Mouse (Mus musculus) cerebral cortex, adult 2 months (tissue): ENCODE measurements around the gene Phospho1.

ENCODE experiments used
- WGBS: fragments of 180-500 bp; shearing (Covaris S2); methylation state at CpG from one replicate; pipeline ENCODE4 v1.1.7; 2018; 5-methylcytosine and 5-hydroxymethylcytosine counted together

Gene Phospho1

DNA sequence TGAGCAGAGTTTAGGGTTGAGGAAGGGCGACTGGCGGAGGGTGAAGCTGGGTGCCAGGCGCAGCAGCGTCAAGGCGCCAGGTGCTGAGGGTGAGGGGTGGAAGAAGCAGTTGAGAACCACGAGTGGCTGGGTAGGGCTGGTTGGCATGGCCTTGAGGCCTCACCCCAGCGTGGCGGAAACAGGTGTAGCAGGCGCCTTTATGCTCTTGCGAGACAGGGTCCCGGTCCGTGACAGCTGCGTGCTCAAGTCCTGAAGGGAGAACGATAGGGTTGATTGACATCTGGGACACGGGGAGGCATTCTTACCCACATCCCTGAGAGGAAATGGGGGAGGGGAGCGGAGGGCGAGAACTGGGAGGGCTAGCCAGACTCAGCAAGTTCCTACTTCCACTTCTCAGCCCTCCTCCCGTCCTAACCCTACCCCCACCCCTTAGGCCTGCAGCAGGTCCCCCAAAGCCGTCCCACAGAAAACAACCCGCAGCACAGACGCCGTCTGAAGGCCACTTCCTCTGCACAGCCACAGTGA, 9.9 kb downstream of the Phospho1 start:
- 23% methylated on average over 22 of the region's 22 CpGs for WGBS

- WGBS = 52% methylated on average over 15 of the region's 15 CpGs
These were observed 10.7 kb downstream of the Phospho1 start for GRCm38 (mm10) chr11:95834742-95835710.

- 53% methylated on average over 6 of the region's 6 CpGs for WGBS
These were observed 11.5 kb downstream of the Phospho1 start for GRCm38 (mm10) chr11:95835832-95836231.

DNA sequence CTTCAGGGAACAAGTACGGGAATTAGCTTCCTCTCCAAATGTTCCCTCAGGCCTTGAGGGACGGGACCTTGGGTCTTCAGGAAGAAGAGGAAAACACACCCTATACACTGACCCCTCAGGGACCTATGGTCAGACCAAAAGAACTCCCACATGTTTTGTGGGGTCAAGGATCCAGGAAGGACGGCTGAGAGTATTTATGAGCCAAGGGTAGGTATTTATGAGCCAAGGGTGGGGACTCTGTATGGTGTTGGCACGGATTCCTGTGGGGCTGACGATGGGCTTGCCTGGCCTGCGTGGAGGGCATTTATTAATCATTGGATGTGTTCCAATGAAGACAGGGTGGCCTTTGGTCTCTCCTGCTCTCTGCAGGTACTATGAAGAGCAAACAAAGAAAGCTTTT, 12.1 kb downstream of the Phospho1 start:
- 58% methylated on average over 6 of the region's 6 CpGs for WGBS

DNA sequence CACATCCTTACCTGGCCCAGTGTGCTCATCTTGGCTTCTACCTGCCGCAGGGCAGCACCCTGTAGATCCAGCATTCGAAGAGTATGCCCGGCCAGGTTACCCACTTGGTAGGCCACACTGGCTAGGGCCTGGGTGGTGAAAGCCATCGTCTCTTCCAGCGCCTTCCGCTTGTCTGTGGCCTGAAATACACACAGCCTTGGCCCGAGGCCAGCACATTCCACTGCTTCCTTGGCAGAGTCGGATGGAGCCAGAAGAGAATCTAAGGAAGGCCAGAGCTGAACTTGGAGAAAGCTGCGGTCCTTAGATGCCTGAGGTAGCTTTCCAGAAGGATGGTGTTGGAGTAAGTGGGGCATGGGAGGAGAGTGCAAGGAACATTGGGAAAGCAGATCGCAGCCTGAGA, 12.8 kb downstream of the Phospho1 start, which contains the start of gene Gngt2:
TSS of gene Gngt2 (plus strand) at position 158 of the 400 bp plus-strand sequence.
- 32% methylated on average over 10 of the region's 10 CpGs for WGBS

- 81% methylated on average over 4 of the region's 4 CpGs for WGBS
These were observed 14.3 kb downstream of the Phospho1 start for GRCm38 (mm10) chr11:95838598-95838997.

DNA sequence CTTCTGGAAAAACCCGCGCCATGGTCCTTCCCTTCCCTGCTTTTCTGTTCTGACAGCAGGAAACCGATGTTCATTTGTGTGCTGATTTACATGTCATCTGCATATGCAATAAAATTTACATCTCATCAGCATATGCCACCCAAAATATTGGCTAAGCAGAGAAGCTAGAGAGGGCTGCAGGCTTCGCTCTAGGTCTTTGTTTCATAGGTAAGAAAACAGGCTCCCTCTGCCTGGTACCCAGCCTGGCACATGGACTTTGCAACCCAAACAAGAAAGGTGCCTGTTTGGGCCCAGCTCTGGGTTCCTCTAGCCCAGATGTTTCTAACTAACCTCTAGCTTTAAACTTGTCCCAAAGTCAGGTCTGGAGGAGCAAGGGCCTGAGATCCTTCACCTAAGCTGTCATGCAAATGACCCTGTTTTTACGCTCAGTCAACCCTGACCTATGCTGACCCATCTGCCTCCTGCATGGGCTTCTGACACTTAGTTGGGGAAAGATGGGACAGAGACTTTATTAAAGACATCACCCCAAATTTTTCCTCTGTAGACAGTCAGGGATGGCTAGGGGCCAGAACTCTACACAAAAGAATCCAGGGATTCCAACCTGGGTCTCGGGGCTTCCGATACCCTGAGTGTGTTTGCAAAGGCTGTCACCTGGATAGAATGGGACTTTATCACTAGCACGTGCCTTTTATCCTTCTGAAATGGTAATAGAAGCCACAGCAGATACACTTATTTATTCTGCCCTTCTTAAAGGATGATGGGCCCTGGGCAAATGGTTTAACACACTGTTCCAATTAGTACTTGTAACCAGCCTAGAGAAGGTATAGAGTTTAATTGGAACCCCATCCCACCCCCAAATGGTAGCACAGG, 14.9 kb downstream of the Phospho1 start:
- WGBS = 77% methylated on average over 8 of the region's 8 CpGs

GRCm38 (mm10) chr11:95840694-95841497, 16.6 kb downstream of the Phospho1 start:
- WGBS = 77% methylated on average over 5 of the region's 5 CpGs

GRCm38 (mm10) chr11:95841498-95841830, 17.2 kb downstream of the Phospho1 start:
- 69% methylated on average over 10 of the region's 10 CpGs for WGBS

DNA sequence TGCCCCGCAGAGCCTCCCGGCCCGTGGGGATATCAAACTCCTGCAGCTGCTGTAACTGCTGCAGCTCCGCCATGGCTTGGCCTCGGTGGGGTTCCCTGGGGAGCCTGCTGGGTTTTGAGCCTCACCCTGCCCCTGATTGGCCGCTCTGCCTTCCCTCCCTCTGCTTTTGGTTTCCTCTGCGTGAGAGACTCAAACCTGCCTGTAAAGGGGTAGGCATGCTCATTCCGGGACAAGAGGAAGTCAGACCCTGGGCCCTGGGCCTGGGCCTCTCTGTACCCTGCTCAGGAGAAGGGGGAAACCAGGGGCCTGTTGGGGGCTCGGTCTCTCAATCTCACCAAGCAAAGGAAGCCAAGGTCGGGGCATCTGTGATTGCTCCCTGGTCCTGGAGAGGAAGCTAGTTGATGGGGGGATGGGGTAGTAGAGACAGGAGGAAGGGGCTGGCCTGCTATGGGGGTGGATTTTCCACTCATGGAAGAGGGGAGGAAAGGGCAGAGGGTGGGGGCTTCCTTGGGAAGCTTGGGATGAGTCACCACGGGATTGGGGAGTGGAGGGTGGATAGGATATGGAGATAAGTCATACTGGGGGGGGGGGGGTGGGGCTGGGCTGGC, 17.9 kb downstream of the Phospho1 start, which contains the start of gene Abi3:
TSS of gene Abi3 (minus strand) at position 403 of the 608 bp plus-strand sequence.
- WGBS = 33% methylated on average over 11 of the region's 11 CpGs

GRCm38 (mm10) chr11:95842953-95843352, 18.7 kb downstream of the Phospho1 start:
- 70% methylated on average over 5 of the region's 5 CpGs for WGBS

DNA sequence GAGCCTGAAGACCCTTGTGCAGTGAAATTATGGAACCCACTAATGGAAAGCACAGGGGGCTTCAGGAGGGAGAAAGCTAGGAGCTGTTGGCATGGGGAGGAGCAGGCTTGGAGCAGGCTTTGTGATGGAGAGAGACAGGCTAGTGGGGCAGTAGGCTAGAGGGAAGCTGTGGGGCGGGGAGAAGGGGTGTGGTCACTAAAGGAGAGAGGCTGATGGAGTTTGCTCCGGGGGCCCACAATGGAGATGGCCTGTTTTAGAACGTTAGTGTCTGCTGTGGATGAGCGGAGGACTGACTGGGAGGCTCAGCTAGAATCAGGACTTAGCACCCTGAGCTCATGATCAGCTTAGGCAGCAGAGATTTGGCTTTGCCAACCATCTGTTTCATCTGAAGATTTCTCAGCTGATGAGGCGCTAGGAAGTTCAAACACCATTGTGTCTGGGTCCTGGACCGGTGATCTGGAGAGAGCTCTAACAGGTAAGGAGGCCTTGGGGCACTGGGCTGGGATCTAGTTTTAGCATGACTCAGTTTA, 19.2 kb downstream of the Phospho1 start:
- WGBS = 74% methylated on average over 6 of the region's 6 CpGs

- WGBS = 74% methylated on average over 4 of the region's 4 CpGs
These were observed 20.6 kb downstream of the Phospho1 start for GRCm38 (mm10) chr11:95844935-95845334.

DNA sequence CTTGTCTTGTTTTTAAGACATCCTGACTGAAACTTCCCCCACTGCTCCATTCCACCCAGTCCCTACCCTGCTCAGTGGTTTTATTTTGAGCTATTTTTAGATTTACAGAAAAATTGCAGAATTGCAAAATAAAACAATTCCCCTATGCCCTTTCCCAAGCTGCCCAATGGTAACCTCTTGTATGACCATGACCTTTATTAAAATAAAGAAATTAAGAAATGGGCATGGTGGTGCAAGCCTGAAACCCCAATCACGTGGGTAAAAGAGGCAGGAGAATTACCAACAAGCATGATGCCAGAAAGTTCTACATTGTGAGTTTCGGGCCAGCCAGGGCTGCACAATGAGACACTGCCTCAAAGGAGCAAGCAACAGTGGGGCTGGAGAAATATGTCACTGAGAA, 26.6 kb downstream of the Phospho1 start:
- WGBS = 78% methylated on average over 2 of the region's 2 CpGs

GRCm38 (mm10) chr11:95853684-95854083, 29.4 kb downstream of the Phospho1 start:
- WGBS = 55% methylated on average over 5 of the region's 5 CpGs

- WGBS = 91% methylated on average over 4 of the region's 4 CpGs
These were observed 33.0 kb downstream of the Phospho1 start for GRCm38 (mm10) chr11:95857306-95857705.

- WGBS = 19% methylated on average over 21 of the region's 21 CpGs
These were observed 33.6 kb downstream of the Phospho1 start for GRCm38 (mm10) chr11:95857716-95858527.

DNA sequence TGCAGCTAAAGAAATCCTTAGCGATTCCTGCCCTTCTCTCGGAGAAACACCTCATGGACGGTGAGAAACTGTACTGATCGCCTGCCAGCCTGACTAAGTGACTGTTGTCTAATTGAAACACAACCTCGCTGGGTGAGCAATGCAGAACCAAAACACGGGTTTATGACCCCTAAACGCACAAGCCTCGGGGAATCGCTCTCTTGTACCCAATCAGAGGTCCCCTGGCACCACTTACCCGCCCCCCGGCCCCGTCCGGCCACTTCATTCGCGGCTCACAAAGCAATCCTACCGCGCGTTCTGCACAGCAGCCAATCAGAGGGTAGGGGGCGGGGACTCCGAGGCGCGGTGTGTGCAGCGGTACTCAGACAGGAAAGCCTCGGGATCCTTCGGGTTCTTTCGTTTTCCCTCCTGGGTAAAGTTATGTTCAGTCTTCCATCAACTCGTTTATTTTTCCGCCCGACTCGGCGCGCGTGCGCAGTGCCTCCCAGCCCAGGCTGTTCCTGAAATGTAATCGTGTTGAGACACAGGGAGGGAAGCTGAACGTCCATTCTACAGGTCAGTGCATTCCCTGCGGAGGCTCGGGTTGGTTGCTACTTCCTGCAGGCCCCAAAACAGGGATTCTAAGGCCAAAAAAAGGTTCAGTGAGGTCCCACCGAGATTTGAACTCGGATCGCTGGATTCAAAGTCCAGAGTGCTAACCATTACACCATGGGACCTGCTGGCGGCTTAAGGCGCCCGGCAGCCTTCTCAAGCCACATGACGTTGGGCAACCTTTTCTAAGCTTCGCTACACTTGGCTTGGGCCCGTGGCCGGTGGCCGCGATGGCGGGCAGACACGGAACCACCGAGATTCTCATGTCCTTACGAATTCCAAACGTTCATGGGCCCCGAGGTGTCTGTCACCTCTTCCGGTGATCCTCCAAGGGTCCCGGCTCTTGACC, 34.5 kb downstream of the Phospho1 start:
- under 1% methylated on average over 58 of the region's 58 CpGs for WGBS

DNA sequence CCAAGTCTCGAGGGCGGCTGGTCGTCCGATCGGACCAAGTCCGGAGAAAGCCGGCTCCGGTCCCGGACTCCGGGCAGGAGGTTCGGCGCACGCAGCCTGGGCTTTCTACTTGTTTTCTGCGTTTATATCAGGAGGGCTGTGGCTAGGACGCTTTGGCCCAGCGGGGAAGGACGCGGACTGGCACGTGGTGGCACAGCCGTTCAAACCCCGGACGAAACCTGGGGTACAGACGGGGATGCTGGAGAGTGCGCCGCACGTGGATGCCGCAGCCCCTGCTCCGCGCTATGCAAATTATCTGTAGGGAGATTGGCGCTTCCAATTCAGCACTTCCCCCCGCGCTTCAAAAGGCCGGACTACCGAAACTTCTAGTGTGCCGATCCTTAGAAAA, 35.2 kb downstream of the Phospho1 start:
- under 1% methylated on average over 35 of the region's 35 CpGs for WGBS
